Mouse (Mus musculus) embryonic fibroblast, embryonic 13.5 days (primary cell): ENCODE data around the gene Fhit.

ENCODE experiments used
- CTCF ChIP-seq: IDR thresholded peaks from 2 replicates; pipeline ENCODE4 v1.5.1; 2011; ENCODE audit warnings: mild to moderate bottlenecking, control low read depth, low read length, moderate library complexity, borderline replicate concordance; ENCODE audit not compliant: insufficient read depth
- POLR2A ChIP-seq: IDR thresholded peaks from 2 replicates; pipeline ENCODE4 v1.6.1; 2011; ENCODE audit warnings: low read depth, mild to moderate bottlenecking, control low read depth, low read length, moderate library complexity

DNA sequence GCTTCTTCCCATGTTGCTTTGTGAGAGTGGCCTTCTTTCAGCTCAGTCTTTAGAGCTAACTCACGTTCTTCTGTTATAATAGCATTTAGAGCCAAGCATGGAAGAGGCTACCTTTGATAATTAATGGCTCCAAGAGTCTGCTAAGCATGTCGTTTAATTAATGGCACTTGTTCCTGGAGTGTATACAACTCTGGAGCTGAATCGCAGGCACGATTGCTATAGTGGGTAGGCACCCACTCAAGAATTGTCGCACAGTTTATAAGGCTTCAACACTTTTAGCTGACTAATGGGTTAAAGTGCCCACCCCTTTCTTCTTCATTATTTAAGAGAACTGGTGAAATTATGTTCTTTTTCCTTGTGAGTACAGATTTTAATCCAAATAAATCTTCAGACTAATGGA is 1605.5 kb downstream of the Fhit start:
- TF ChIP-seq POLR2A (no peak), CTCF (no peak)
